Mouse (Mus musculus) forebrain, embryonic 16.5 days (tissue): ENCODE results near the gene Gm11564. TPM values are rescaled to one million over a fixed set of nuclear protein-coding genes. Genes with fewer than 3 reads are reported as not detected.
"Not testable (repeated sequence)": the region's sequence is repeated elsewhere in the genome, so short reads cannot be mapped to it uniquely, and the experiment has no call there.

ENCODE experiments used
- ATAC-seq: fragments of 200-750 bp; cut with Nextera tagmentation; 2 replicates; pipeline ENCODE4 v1.8.0; 2017; ENCODE audit warnings: mild to moderate bottlenecking, moderate library complexity
- H3K27ac ChIP-seq: fragments of 300-500 bp; sonication (generic); 2 replicates; pipeline ENCODE4 v1.5.1; 2014; ENCODE audit warnings: low read length, control low read depth
- H3K27me3 ChIP-seq: fragments of 300-500 bp; sonication (generic); replicated peaks from 2 replicates; pipeline ENCODE4 v1.6.1; 2014; ENCODE audit warnings: low read length; ENCODE audit not compliant: control insufficient read depth, insufficient read depth
- H3K36me3 ChIP-seq: fragments of 300-500 bp; sonication (generic); 2 replicates; pipeline ENCODE4 v1.6.1; 2014; ENCODE audit not compliant: control insufficient read depth, insufficient read depth
- H3K4me1 ChIP-seq: fragments of 300-500 bp; sonication (generic); replicated peaks from 2 replicates; pipeline ENCODE4 v1.6.1; 2014; ENCODE audit warnings: low read length; ENCODE audit not compliant: control insufficient read depth, insufficient read depth
- H3K4me2 ChIP-seq: fragments of 300-500 bp; sonication (generic); 2 replicates; pipeline ENCODE4 v1.6.1; 2014; ENCODE audit warnings: mild to moderate bottlenecking, low read length, control low read depth
- H3K4me3 ChIP-seq: fragments of 300-500 bp; sonication (generic); replicated peaks from 2 replicates; pipeline ENCODE4 v1.5.1; 2014; ENCODE audit warnings: mild to moderate bottlenecking, low read length, control low read depth
- H3K9ac ChIP-seq: fragments of 300-500 bp; sonication (generic); replicated peaks from 2 replicates; pipeline ENCODE4 v1.6.1; 2014; ENCODE audit warnings: low read depth, low read length, control low read depth
- H3K9me3 ChIP-seq: fragments of 300-500 bp; sonication (generic); 2 replicates; pipeline ENCODE4 v1.6.1; 2016; ENCODE audit warnings: low read length; ENCODE audit not compliant: control insufficient read depth
- WGBS: fragments of 180-500 bp; shearing (Covaris S2); extraction: QIAGEN DNeasy Blood & Tissue Kit; methylation state at CpG from one replicate; pipeline ENCODE4 v1.1.7; 2014; 5-methylcytosine and 5-hydroxymethylcytosine counted together
- polyA plus RNA-seq: library from polyadenylated mRNA; unstranded; fragments of >200 nt; fragmentation: Nextera tagmentation; extraction: Ambion mirVana; gene quantifications from 2 replicates; pipeline ENCODE4 v1.2.1, GENCODE M21; 2015

The Gm11564 gene
- not detected in 2 replicates for polyA plus RNA-seq

DNA sequence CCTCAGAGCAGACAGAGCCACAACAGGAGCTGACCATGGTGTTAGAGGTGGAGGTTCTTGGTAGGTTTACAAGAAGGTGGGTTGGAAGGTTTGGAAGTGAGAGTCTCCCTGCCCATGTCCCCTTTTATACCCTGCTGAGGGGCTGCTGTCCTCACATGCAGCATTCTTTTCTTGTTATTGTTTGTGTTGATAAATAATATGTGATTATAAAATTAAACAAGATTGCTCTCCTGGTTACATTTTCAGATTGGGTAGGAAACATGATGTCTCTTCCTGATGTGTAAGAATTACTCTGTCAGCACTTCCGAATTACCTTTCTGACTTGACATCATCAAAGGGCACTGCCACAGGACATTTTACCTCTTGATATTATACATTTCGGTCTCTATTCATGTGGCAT lies at the start of gene Gm11564:
Gene Gm11564 (minus strand): TSS at position 101 of the 400 bp plus-strand sequence.
- WGBS = 79% methylated on average over 2 of the region's 2 CpGs
- not testable (repeated sequence) for H3K27me3 ChIP-seq, H3K9me3 ChIP-seq, H3K9ac ChIP-seq, H3K27ac ChIP-seq, H3K4me2 ChIP-seq, ATAC-seq, H3K4me1 ChIP-seq, H3K36me3 ChIP-seq, H3K4me3 ChIP-seq

DNA sequence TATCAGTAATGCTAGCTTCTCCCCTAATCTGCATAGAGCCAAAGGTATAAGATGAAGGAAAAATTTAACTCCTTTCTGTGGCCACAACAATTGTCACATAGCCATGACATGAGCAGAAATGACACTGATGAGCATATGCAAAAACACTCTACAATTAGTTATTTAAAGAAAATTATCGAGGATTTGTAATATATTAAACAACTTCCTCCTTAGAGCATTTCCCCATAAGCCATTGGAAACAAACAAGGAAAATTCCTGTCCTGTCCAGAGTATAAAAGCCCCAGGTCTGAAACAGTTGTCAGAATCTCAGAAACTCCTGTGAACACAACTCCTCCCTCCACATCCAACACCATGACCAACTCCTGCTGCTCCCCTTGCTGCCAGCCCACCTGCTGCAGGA lies 48.7 kb upstream of the Gm11564 start, which contains the start of gene Gm11559:
Gene Gm11559 (plus strand): TSS at position 301 of the 400 bp plus-strand sequence.
- not testable (repeated sequence) for H3K4me1 ChIP-seq, H3K9me3 ChIP-seq, H3K4me2 ChIP-seq, H3K4me3 ChIP-seq, H3K36me3 ChIP-seq, H3K9ac ChIP-seq, ATAC-seq, H3K27me3 ChIP-seq, H3K27ac ChIP-seq
- WGBS = 76% methylated on average over 1 of the region's 1 CpGs

GRCm38 (mm10) chr11:99858761-99859160 lies 43.3 kb upstream of the Gm11564 start:
- Histone ChIP-seq H3K9ac (no peak overlapping the region), H3K4me1 (no peaks in the 10 kb centered on the region), H3K27ac (no peak overlapping the region), H3K36me3 (no peaks in the 10 kb centered on the region), H3K4me3 (no peak overlapping the region), H3K27me3 (no peaks in the 10 kb centered on the region), H3K9me3 (no peaks in the 10 kb centered on the region), H3K4me2 (no peak overlapping the region)
- ATAC-seq = no peak
- WGBS = 54% methylated on average over 2 of the region's 2 CpGs

- Histone ChIP-seq H3K36me3 (no peaks in the 10 kb centered on the region), H3K4me2 (no peak within 1 kb of the TSS), H3K27me3 (no peaks in the 10 kb centered on the region), H3K9ac (no peak within 1 kb of the TSS), H3K4me3 (no peak within 1 kb of the TSS), H3K9me3 (no peaks in the 10 kb centered on the region), H3K27ac (no peak within 1 kb of the TSS), H3K4me1 (no peaks in the 10 kb centered on the region)
- ATAC-seq = no peak
- 90% methylated on average over 2 of the region's 2 CpGs for WGBS
These were observed 42.2 kb upstream of the Gm11564 start, which contains the start of gene Gm11568 for GRCm38 (mm10) chr11:99857617-99858016. TSS of gene Gm11568 (plus strand) at chr11:99857917.

DNA sequence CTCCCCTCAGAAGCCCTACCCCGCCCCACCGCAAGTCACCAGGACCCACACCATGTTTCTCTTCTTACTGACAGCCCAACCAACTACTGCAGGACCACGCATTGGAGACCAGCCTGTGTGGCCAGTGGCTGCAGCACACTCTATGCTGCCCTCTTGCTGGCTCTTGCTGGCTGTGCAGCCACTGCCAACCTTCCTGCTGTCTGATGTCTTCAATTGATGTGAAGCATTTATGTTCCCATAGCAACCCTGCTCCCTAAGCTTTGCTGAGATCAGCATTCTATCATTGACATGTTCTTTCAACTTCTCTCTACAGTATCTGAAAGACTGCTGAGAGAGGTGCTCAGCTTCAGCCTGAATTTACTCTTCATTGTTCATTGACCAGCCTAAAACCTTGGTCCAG lies 38.7 kb upstream of the Gm11564 start:
- no peak for ATAC-seq
- H3K27me3 ChIP-seq = no peaks in the 10 kb centered on the region
- H3K27ac ChIP-seq = no peak overlapping the region; the same call in 1 of the 2 replicates
- H3K9ac ChIP-seq = no peak overlapping the region
- H3K4me2 ChIP-seq = no peak overlapping the region
- H3K9me3 ChIP-seq = no peaks in the 10 kb centered on the region
- no peaks in the 10 kb centered on the region for H3K36me3 ChIP-seq
- no peaks in the 10 kb centered on the region for H3K4me1 ChIP-seq
- H3K4me3 ChIP-seq = no peak overlapping the region
- 71% methylated on average over 3 of the region's 3 CpGs for WGBS

- H3K9me3 ChIP-seq = no peaks in the 10 kb centered on the region
These were observed 36.0 kb upstream of the Gm11564 start, which contains the start of gene Krtap4-16 for GRCm38 (mm10) chr11:99851508-99851907. TSS of gene Krtap4-16 (minus strand) at chr11:99851608.

DNA sequence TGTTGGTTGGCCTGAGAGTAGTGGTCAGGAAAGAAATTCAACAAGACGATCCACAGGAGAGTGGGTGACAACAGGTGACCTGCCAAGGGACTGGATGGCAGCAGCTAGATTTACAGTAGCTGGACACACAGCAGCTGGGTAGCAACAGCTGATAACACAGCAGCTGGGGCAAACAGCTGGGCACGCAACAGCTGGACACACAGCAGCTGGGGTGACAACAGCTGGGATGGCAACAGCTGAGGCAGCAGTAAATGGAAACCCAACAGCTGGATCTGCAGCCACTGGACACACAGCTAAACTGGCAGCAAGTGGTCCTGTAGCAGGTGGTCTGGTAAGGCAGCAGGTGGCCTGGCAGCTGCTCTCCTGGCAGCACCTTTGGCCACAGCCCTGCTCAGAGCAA lies 31.3 kb upstream of the Gm11564 start:
- Histone ChIP-seq H3K4me3 (no peak overlapping the region), H3K36me3 (no peaks in the 10 kb centered on the region), H3K9me3 (no peaks in the 10 kb centered on the region), H3K27ac (no peak overlapping the region), H3K4me2 (no peak overlapping the region), H3K4me1 (0 out of 2 replicates have a peak, but pooled peaks cover 3% of the 10 kb centered on the region), H3K27me3 (no peaks in the 10 kb centered on the region), H3K9ac (no peak overlapping the region)
- WGBS = 95% methylated on average over 2 of the region's 2 CpGs
- ATAC-seq = no peak

More at GRCm38 (mm10) chr11:99851508-99851907, 36.0 kb upstream of the Gm11564 start, which contains the start of gene Krtap4-16:
- no peak within 1 kb of the TSS for H3K27ac ChIP-seq
- ATAC-seq = no peak
- H3K4me1 ChIP-seq = no peaks in the 10 kb centered on the region
- H3K27me3 ChIP-seq = no peaks in the 10 kb centered on the region
- H3K36me3 ChIP-seq = no peaks in the 10 kb centered on the region
- no peak within 1 kb of the TSS for H3K4me2 ChIP-seq
- H3K4me3 ChIP-seq = no peak within 1 kb of the TSS
- no peak within 1 kb of the TSS for H3K9ac ChIP-seq

GRCm38 (mm10) chr11:99842185-99842584 lies 26.7 kb upstream of the Gm11564 start:
- 19% methylated on average over 1 of the region's 1 CpGs for WGBS
- H3K27me3 ChIP-seq = no peaks in the 10 kb centered on the region
- H3K4me1 ChIP-seq = 0 out of 2 replicates have a peak, but pooled peaks cover 3% of the 10 kb centered on the region
- no peaks in the 10 kb centered on the region for H3K36me3 ChIP-seq
- H3K9me3 ChIP-seq = no peaks in the 10 kb centered on the region
- no peak overlapping the region for H3K9ac ChIP-seq
- ATAC-seq = no peak
- no peak overlapping the region for H3K27ac ChIP-seq
- H3K4me3 ChIP-seq = no peak overlapping the region
- no peak overlapping the region for H3K4me2 ChIP-seq

- H3K27me3 ChIP-seq = no peaks in the 10 kb centered on the region
- 88% methylated on average over 1 of the region's 1 CpGs for WGBS
- no peaks in the 10 kb centered on the region for H3K9me3 ChIP-seq
- H3K4me2 ChIP-seq = no peak within 1 kb of the TSS
- no peaks in the 10 kb centered on the region for H3K36me3 ChIP-seq
- no peak within 1 kb of the TSS for H3K9ac ChIP-seq
- H3K27ac ChIP-seq = no peak within 1 kb of the TSS
- ATAC-seq = no peak
- 0 out of 2 replicates have a peak, but pooled peaks cover 3% of the 10 kb centered on the region for H3K4me1 ChIP-seq
- no peak within 1 kb of the TSS for H3K4me3 ChIP-seq
These were observed 22.5 kb upstream of the Gm11564 start, which contains the start of gene 2300003K06Rik for GRCm38 (mm10) chr11:99837966-99838365. TSS of gene 2300003K06Rik (minus strand) at chr11:99838066.

GRCm38 (mm10) chr11:99809792-99810191 lies 5.7 kb downstream of the Gm11564 start, which contains the start of gene Krtap4-13:
TSS of gene Krtap4-13 (minus strand) at chr11:99809892.
- not testable (repeated sequence) for H3K27me3 ChIP-seq, H3K4me3 ChIP-seq, H3K4me2 ChIP-seq, H3K4me1 ChIP-seq, H3K9ac ChIP-seq, ATAC-seq, H3K27ac ChIP-seq, H3K36me3 ChIP-seq, H3K9me3 ChIP-seq
